12 mouse cellular contexts compared by ENCODE assay signal in genomic region chr12:80018086-80018485, GRCm38 (mm10).
DNase-seq lines count a peak whose midpoint lies in the region; ATAC-seq lines count a peak whose summit lies in the region.
"Had no signal": no experiment of that assay in that cellular context is flagged by ENCODE, and none has a peak within 500 bp of the region (broad histone marks: within the 10 kb centered on the region; RNA-seq: fewer than 3 reads in every experiment).

No protein-coding gene starts in this region.

- no peak for DNase-seq in neural tube, embryonic 10.5 days (ENCODE audit: extremely low spot score, low spot score)
- DNase-seq: adrenal gland, postnatal 25 days; cerebellum, adult 11 months; gastrocnemius, postnatal 25 days; right cerebral cortex, postnatal 4 days had no signal

- no peak for ATAC-seq in hindbrain, embryonic 12.5 days (ENCODE audit: low FRiP score)
- no peak for ATAC-seq in hindbrain, embryonic 16.5 days
- no peak for ATAC-seq in heart, embryonic 14.5 days (ENCODE audit: insufficient number of reproducible peaks, insufficient read depth, low FRiP score, low read depth)
- no peak for ATAC-seq in limb, embryonic 15.5 days (ENCODE audit: insufficient number of reproducible peaks, low FRiP score, low TSS enrichment, low read depth)
- no peak for ATAC-seq in stomach, embryonic 14.5 days (ENCODE audit: insufficient number of reproducible peaks, insufficient read depth, low FRiP score, low read depth)
- ATAC-seq in inflammation-experienced regulatory T-cells, adult 6 months = no peak

- H3K9ac ChIP-seq in hindbrain, embryonic 12.5 days = no peak overlapping the region
- no peak overlapping the region for H3K9ac ChIP-seq in hindbrain, embryonic 16.5 days (ENCODE audit: low read depth, low read length)
- peak overlapping the region; percentile 36; the same call in 1 of the 2 replicates for H3K9ac ChIP-seq in heart, embryonic 14.5 days (ENCODE audit: low read length)
- H3K9ac ChIP-seq in limb, embryonic 15.5 days = no peak overlapping the region
- no peak overlapping the region for H3K9ac ChIP-seq in stomach, embryonic 14.5 days (replicated peaks; ENCODE audit: low read depth, low read length)

- no peak overlapping the region for H3K4me3 ChIP-seq in hindbrain, embryonic 12.5 days
- H3K4me3 ChIP-seq in hindbrain, embryonic 16.5 days (ENCODE audit: low read length) = no peak overlapping the region
- H3K4me3 ChIP-seq in heart, embryonic 14.5 days (ENCODE audit: control insufficient read depth in 1 of 2, insufficient read depth in 1 of 2, low read depth in 1 of 2, low read length in 2 of 2) = no peak overlapping the region
- H3K4me3 ChIP-seq in limb, embryonic 15.5 days = no peak overlapping the region
- no peak overlapping the region for H3K4me3 ChIP-seq in stomach, embryonic 14.5 days (ENCODE audit: low read depth, low read length)
- H3K4me3 ChIP-seq: layer of hippocampus, adult 2 months had no signal

- WGBS in hindbrain, embryonic 12.5 days = 86% methylated on average over 8 of the region's 8 CpGs
- WGBS in hindbrain, embryonic 16.5 days = 90% methylated on average over 8 of the region's 8 CpGs
- WGBS in heart, embryonic 14.5 days = 37% methylated on average over 8 of the region's 8 CpGs
- WGBS in limb, embryonic 15.5 days = 45% methylated on average over 8 of the region's 8 CpGs
- WGBS in stomach, embryonic 14.5 days = 82% methylated on average over 8 of the region's 8 CpGs

- H3K36me3 ChIP-seq in hindbrain, embryonic 12.5 days = no peaks in the 10 kb centered on the region
- H3K36me3 ChIP-seq in hindbrain, embryonic 16.5 days (ENCODE audit: control insufficient read depth, insufficient read depth, low read length) = no peaks in the 10 kb centered on the region
- H3K36me3 ChIP-seq in heart, embryonic 14.5 days (ENCODE audit: control insufficient read depth, insufficient read depth, low read length) = no peaks in the 10 kb centered on the region
- no peaks in the 10 kb centered on the region for H3K36me3 ChIP-seq in limb, embryonic 15.5 days
- no peaks in the 10 kb centered on the region for H3K36me3 ChIP-seq in stomach, embryonic 14.5 days (ENCODE audit: control insufficient read depth, insufficient read depth, low read length)

- peaks cover 41% of the 10 kb centered on the region for H3K4me1 ChIP-seq in hindbrain, embryonic 12.5 days
- peaks cover 29% of the 10 kb centered on the region for H3K4me1 ChIP-seq in hindbrain, embryonic 16.5 days (ENCODE audit: control insufficient read depth, insufficient read depth, low read depth, low read length)
- H3K4me1 ChIP-seq in heart, embryonic 14.5 days (ENCODE audit: control insufficient read depth in 2 of 2, insufficient read depth in 2 of 2, low read length in 2 of 2) = peaks cover 40 to 52% of the 10 kb centered on the region in 2 experiments
- H3K4me1 ChIP-seq in limb, embryonic 15.5 days = peaks cover 74% of the 10 kb centered on the region
- H3K4me1 ChIP-seq in stomach, embryonic 14.5 days (ENCODE audit: control insufficient read depth, insufficient read depth, low read length) = peaks cover 57% of the 10 kb centered on the region

- no peak overlapping the region for H3K4me2 ChIP-seq in hindbrain, embryonic 12.5 days (replicated peaks)
- no peak overlapping the region for H3K4me2 ChIP-seq in hindbrain, embryonic 16.5 days (ENCODE audit: low read length)
- no peak overlapping the region for H3K4me2 ChIP-seq in heart, embryonic 14.5 days (ENCODE audit: low read length)
- H3K4me2 ChIP-seq in limb, embryonic 15.5 days = no peak overlapping the region
- H3K4me2 ChIP-seq in stomach, embryonic 14.5 days (replicated peaks; ENCODE audit: low read depth, low read length) = no peak overlapping the region

- no peaks in the 10 kb centered on the region for H3K9me3 ChIP-seq in hindbrain, embryonic 12.5 days (replicated peaks)
- H3K9me3 ChIP-seq in hindbrain, embryonic 16.5 days (ENCODE audit: control insufficient read depth, low read length) = no peaks in the 10 kb centered on the region
- no peaks in the 10 kb centered on the region for H3K9me3 ChIP-seq in heart, embryonic 14.5 days (ENCODE audit: control insufficient read depth, low read length)
- H3K9me3 ChIP-seq in limb, embryonic 15.5 days = no peaks in the 10 kb centered on the region
- H3K9me3 ChIP-seq in stomach, embryonic 14.5 days (ENCODE audit: control insufficient read depth, low read depth, low read length) = no peaks in the 10 kb centered on the region

- 0 out of 2 replicates have a peak overlapping the region, but pooled peaks have one; percentile 12 for H3K27ac ChIP-seq in hindbrain, embryonic 12.5 days
- H3K27ac ChIP-seq in hindbrain, embryonic 16.5 days (ENCODE audit: low read depth, low read length) = no peak overlapping the region
- peak overlapping the region; percentile 38 to 69 for H3K27ac ChIP-seq in heart, embryonic 14.5 days (replicated peaks in 1 of 2; ENCODE audit: control insufficient read depth in 1 of 2, insufficient read depth in 1 of 2, low read depth in 2 of 2, low read length in 2 of 2)
- peak overlapping the region; percentile 67 for H3K27ac ChIP-seq in limb, embryonic 15.5 days
- peak overlapping the region; percentile 48; the same call in 1 of the 2 replicates for H3K27ac ChIP-seq in stomach, embryonic 14.5 days (ENCODE audit: low read length)
- H3K27ac ChIP-seq: layer of hippocampus, adult 2 months had no signal

- H3K27me3 ChIP-seq in hindbrain, embryonic 12.5 days = no peaks in the 10 kb centered on the region
- H3K27me3 ChIP-seq in hindbrain, embryonic 16.5 days (replicated peaks; ENCODE audit: control insufficient read depth, insufficient read depth, low read length) = no peaks in the 10 kb centered on the region
- no peaks in the 10 kb centered on the region for H3K27me3 ChIP-seq in heart, embryonic 14.5 days (ENCODE audit: control insufficient read depth, insufficient read depth, low read length)
- no peaks in the 10 kb centered on the region for H3K27me3 ChIP-seq in limb, embryonic 15.5 days
- no peaks in the 10 kb centered on the region for H3K27me3 ChIP-seq in stomach, embryonic 14.5 days (ENCODE audit: control insufficient read depth, insufficient read depth, low read length)
